Mouse (Mus musculus) layer of hippocampus, adult 2 months (tissue): ENCODE results near the gene C1qtnf9. TPM values are rescaled to one million over a fixed set of nuclear protein-coding genes. Genes with fewer than 3 reads are reported as not detected.

Source experiments
- DNase-seq, 2 experiments: peaks; one replicate each; pipeline ENCODE4 v3.0.0; 2022; ENCODE audit warnings: low spot score in 2 of 2
- H3K27ac ChIP-seq: fragments of 200-600 bp; 2 replicates; pipeline ENCODE4 v1.8.1; 2022
- H3K4me3 ChIP-seq: fragments of 200-600 bp; 2 replicates; pipeline ENCODE4 v1.8.1; 2022; ENCODE audit warnings: mild to moderate bottlenecking
- CTCF ChIP-seq: fragments of 200-600 bp; conservative IDR thresholded peaks from 2 replicates; pipeline ENCODE4 v1.8.1; 2022; ENCODE audit warnings: antibody characterized with exemption, mild to moderate bottlenecking, moderate library complexity
- total RNA-seq, 2 experiments: library from RNA; stranded (reverse); gene quantifications; 2 replicates each; pipeline ENCODE4 v1.2.3; 2021

C1qtnf9 gene
- total RNA-seq, 2 experiments from 2014 or later = 0.29 to 0.44 TPM

DNA sequence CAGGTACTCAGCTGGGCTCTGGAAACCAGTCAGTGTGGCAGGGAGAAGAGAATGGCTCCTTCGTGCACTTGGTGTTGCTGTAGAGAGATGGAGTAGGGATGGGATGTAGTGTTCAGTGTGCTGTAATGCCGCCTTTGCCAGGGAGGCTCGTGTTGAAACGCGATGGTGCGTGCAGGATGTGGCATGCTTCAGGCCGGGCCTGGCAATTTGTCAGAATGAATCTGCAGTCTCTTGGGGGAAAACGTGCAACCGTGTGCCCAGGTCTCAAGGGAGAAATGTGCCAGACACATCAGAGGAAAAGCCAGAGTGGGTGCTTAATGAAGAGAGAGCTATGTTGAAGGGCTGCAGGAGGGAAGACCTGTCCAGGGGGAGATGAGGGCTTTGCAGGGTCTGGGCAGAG lies 37.0 kb downstream of the C1qtnf9 start:
- H3K27ac ChIP-seq = no peak overlapping the region
- no peak for TF ChIP-seq CTCF
- DNase-seq = no peak
- no peak overlapping the region for H3K4me3 ChIP-seq

GRCm38 (mm10) chr14:60805871-60806270 lies 37.9 kb downstream of the C1qtnf9 start:
- Histone ChIP-seq H3K27ac (no peak overlapping the region), H3K4me3 (no peak overlapping the region)
- DNase-seq = no peak
- no peak for TF ChIP-seq CTCF

DNA sequence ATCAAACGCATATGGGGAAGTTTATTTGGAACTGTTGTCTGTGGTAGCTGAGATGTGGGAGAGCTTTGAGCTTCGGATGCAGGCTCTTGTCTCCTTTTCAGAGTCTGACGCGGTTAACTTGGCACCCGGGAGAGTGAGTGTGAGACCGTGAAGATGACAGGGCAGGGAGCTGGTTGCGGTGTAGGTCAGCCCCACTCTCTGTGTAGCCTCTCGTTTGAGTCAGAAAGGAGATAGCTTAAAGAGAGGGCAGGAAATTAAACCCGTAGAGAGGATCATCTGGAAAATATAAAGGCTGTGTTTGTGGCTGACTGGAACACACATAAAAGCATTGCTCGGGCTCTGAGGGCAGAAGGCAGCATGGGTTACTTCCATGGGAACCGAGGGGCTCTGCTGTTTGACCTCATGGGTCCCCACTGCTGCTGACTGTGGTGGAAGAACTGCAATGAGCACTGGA lies 39.0 kb downstream of the C1qtnf9 start:
- TF ChIP-seq CTCF = no peak
- DNase-seq = no peak
- Histone ChIP-seq H3K27ac (no peak overlapping the region), H3K4me3 (no peak overlapping the region)

GRCm38 (mm10) chr14:60809881-60810280 lies 41.9 kb downstream of the C1qtnf9 start:
- H3K4me3 ChIP-seq = no peak overlapping the region
- no peak overlapping the region for H3K27ac ChIP-seq
- no peak for TF ChIP-seq CTCF
- no peak for DNase-seq

- no peak for DNase-seq
Measured at GRCm38 (mm10) chr14:60811547-60811946, 43.6 kb downstream of the C1qtnf9 start.

DNA sequence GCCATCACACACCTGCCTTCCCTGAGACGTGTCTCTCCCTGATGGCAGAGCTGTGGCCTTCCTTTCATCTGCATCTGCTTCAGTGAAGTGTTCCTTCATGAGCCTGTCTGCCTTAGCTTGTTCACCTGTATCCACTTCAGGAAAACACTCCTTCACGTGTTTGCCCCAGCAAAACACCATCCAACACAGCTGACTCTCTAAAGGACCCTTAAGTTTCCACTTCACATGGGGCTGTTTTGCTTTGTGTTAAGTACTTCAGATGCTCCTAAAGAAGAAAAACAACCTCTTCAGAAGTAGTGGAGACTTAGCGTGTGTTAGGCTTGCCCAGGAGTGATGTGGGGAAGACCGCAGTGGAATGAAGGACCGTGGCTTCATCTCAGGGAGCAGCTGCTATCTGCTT lies 47.2 kb downstream of the C1qtnf9 start:
- no peak for DNase-seq
- no peak overlapping the region for H3K27ac ChIP-seq
- TF ChIP-seq CTCF = no peak
- no peak overlapping the region for H3K4me3 ChIP-seq

More at GRCm38 (mm10) chr14:60811547-60811946, 43.6 kb downstream of the C1qtnf9 start:
- TF ChIP-seq CTCF = no peak
- Histone ChIP-seq H3K27ac (no peak overlapping the region), H3K4me3 (no peak overlapping the region)

DNA sequence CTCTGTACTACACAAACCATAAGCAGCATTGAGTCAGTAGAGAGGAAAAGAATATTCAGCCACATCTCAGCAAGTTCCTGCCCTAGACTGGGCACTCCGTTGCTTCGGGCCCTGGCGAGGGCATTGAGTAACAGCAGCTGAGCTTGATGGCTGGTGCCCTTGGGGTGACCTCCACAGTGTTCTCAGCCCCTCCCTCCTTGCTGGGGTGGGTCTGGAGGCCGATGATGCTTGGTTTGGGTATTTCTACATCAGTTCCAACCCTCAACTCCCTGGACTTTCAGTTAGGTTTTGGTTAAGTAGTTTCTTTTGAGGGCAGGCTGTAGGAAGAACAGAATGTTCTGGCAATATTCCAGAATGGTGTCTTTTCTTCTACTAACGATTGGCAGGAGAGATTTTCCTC lies 50.1 kb downstream of the C1qtnf9 start:
- Histone ChIP-seq H3K27ac (no peak overlapping the region), H3K4me3 (no peak overlapping the region)
- no peak for DNase-seq
- TF ChIP-seq CTCF = no peak

DNA sequence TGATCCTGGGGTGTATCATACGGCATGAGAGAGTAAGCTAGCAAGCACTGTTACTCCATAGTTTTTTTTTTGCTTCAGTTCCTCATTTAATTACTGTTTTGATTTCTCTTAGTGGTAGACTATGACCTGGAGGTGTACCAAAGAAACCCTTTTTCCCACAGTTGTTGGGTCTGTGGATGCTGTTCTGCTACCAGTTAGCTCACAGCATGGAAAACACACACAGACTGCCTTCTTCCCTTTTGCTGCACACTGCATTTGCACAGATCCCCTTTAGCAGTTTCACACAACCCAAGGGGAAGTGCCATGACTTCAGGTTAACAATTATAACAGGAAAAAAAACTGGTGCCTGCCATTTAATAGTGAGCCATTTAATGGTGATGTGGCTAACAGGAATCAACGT lies 62.2 kb downstream of the C1qtnf9 start:
- no peak overlapping the region for H3K27ac ChIP-seq
- DNase-seq = no peak
- no peak for TF ChIP-seq CTCF
- H3K4me3 ChIP-seq = no peak overlapping the region

Other genes starting within 250 kb of the C1qtnf9 start
- gene Spata13, start 134.1 kb upstream of the C1qtnf9 start, total RNA-seq = 10 to 100 TPM; 23.2 to 31.1 TPM
- 10 to 100 TPM; 31.1 to 33.9 TPM for gene Mipep, start 16.4 kb downstream of the C1qtnf9 start, total RNA-seq